Mouse (Mus musculus) heart, postnatal 36 days (tissue): ENCODE measurements around the gene Hcst. TPM values are rescaled to one million over a fixed set of nuclear protein-coding genes. Genes with fewer than 3 reads are reported as not detected.

ENCODE experiments used
- DNase-seq, 2 experiments: peaks; one replicate each; pipeline ENCODE4 v3.0.0; 2021 to 2022
- intact Hi-C: fragments of 180-260 bp; cut with DNase I; formaldehyde crosslinking; loops from one replicate; pipeline ENCODE4 v1.15.1; 2025
- total RNA-seq, 2 experiments: library from RNA; stranded (reverse); gene quantifications; 2 replicates each; pipeline ENCODE4 v1.2.3; 2021

Gene Hcst
- total RNA-seq, 2 experiments from 2014 or later: not detected

- intact Hi-C loops: no loop called here
- DNase-seq: no peak
Observed at GRCm38 (mm10) chr7:30392746-30393520, 26.7 kb downstream of the Hcst start.

DNA sequence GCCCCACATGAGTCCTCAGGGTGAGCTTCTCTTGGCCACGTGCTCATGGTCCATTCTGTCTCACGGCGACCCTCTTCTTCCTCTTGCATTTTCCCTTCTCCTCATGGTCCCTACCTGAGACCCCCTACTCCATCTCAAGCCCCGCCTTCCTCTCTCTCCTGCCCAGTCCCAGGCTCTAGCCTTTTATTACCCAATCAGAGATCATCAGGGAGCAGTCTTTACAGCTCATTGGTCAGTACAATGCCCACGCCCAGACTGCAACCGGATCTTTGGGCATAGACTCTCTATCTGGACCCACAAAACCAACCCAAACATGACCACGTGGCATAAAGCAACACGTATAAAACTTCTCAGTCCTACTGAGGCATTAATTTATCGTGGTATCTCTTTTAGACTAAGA, 35.5 kb downstream of the Hcst start:
- intact Hi-C loops: no loop called here
- DNase-seq: no peak

- intact Hi-C loops: no loop called here
- DNase-seq: no peak
Observed at GRCm38 (mm10) chr7:30380061-30380460, 39.6 kb downstream of the Hcst start.

- intact Hi-C loops: loop anchor here (1.0 to 2.0 kb wide), 3 partner anchors 59 to 119 kb away; partner anchors contain the start of gene Prodh2
- DNase-seq: peak; percentile 83 to 84
Observed at GRCm38 (mm10) chr7:30373501-30373962, 46.1 kb downstream of the Hcst start.

Other genes with a start within 250 kb of the Hcst start
- 1,000 to 10,000 TPM; 2,810 to 3,153 TPM for gene Cox7a1, start 235.7 kb downstream of the Hcst start, total RNA-seq
- 100 to 1,000 TPM; 289 to 298 TPM for gene Capns1, start 221.0 kb downstream of the Hcst start, total RNA-seq
- 10 to 100 TPM; 52.3 to 59.5 TPM for gene Polr2i, start 187.9 kb downstream of the Hcst start, total RNA-seq
- 10 to 100 TPM; 58.8 to 61.7 TPM for gene Tbcb, start 187.6 kb downstream of the Hcst start, total RNA-seq
- gene Ovol3, start 184.1 kb downstream of the Hcst start, total RNA-seq: not detected
- under 1 TPM; 0.22 to 0.35 TPM for gene Thap8, start 139.8 kb downstream of the Hcst start, total RNA-seq
- 1 to 10 TPM; 1.5 to 1.9 TPM for gene Wdr62, start 139.4 kb downstream of the Hcst start, total RNA-seq
- gene Clip3, start 128.1 kb downstream of the Hcst start, total RNA-seq: 10 to 100 TPM in 1 of 2 experiments, 1 to 10 TPM in 1; 6.0 to 11.4 TPM
- gene Alkbh6, start 111.1 kb downstream of the Hcst start, total RNA-seq: 10 to 100 TPM; 22.0 to 23.0 TPM
- 1 to 10 TPM in 1 of 2 experiments, under 1 TPM in 1; 0.81 to 1.3 TPM for gene Syne4, start 105.0 kb downstream of the Hcst start, total RNA-seq
- under 1 TPM; 0.65 to 0.78 TPM for gene E130208F15Rik, start 98.1 kb downstream of the Hcst start, total RNA-seq
- 10 to 100 TPM; 12.0 to 12.5 TPM for gene Sdhaf1, start 96.0 kb downstream of the Hcst start, total RNA-seq
- 1 to 10 TPM; 1.3 to 1.4 TPM for gene Lrfn3, start 57.1 kb downstream of the Hcst start, total RNA-seq
- gene Tyrobp, start 6.1 kb downstream of the Hcst start, total RNA-seq: 10 to 100 TPM; 22.1 to 22.4 TPM
- under 1 TPM; 0.27 to 0.28 TPM for gene Nfkbid, start 1.9 kb upstream of the Hcst start, total RNA-seq
- gene Aplp1, start 25.7 kb upstream of the Hcst start, total RNA-seq: 1 to 10 TPM; 2.7 to 3.1 TPM
- gene Kirrel2, start 37.8 kb upstream of the Hcst start, total RNA-seq: not detected
- not detected for gene Nphs1, start 38.5 kb upstream of the Hcst start, total RNA-seq
- gene Prodh2, start 73.8 kb upstream of the Hcst start, total RNA-seq: not detected
- under 1 TPM; 0.56 to 0.89 TPM for gene Arhgap33, start 115.2 kb upstream of the Hcst start, total RNA-seq
- 100 to 1,000 TPM; 749 to 757 TPM for gene Hspb6, start 132.3 kb upstream of the Hcst start, total RNA-seq
- gene Proser3, start 132.4 kb upstream of the Hcst start, total RNA-seq: 1 to 10 TPM; 3.3 to 5.4 TPM
- 10 to 100 TPM; 13.4 to 16.0 TPM for gene Lin37, start 140.0 kb upstream of the Hcst start, total RNA-seq
- 10 to 100 TPM; 62.9 to 63.4 TPM for gene U2af1l4, start 143.4 kb upstream of the Hcst start, total RNA-seq
- gene Gm49396, start 143.5 kb upstream of the Hcst start, total RNA-seq: 1 to 10 TPM; 1.4 to 1.6 TPM
- 10 to 100 TPM; 75.8 to 81.6 TPM for gene Psenen, start 143.8 kb upstream of the Hcst start, total RNA-seq
- gene Igflr1, start 145.6 kb upstream of the Hcst start, total RNA-seq: 1 to 10 TPM in 1 of 2 experiments, under 1 TPM in 1; 0.67 to 1.2 TPM
- 10 to 100 TPM; 18.5 to 20.5 TPM for gene Kmt2b, start 168.9 kb upstream of the Hcst start, total RNA-seq
- not detected for gene Zbtb32, start 179.1 kb upstream of the Hcst start, total RNA-seq
- under 1 TPM; 0.19 to 0.56 TPM for gene Upk1a, start 193.0 kb upstream of the Hcst start, total RNA-seq
- gene Cox6b1, start 206.3 kb upstream of the Hcst start, total RNA-seq: 1,000 to 10,000 TPM; 4,758 to 4,785 TPM
- not detected for gene Etv2, start 216.0 kb upstream of the Hcst start, total RNA-seq
- gene Rbm42, start 230.5 kb upstream of the Hcst start, total RNA-seq: 10 to 100 TPM; 51.9 to 54.5 TPM
- 1 to 10 TPM; 6.0 to 6.4 TPM for gene Haus5, start 245.1 kb upstream of the Hcst start, total RNA-seq